Mouse (Mus musculus): ENCODE measurements around the gene Pgam1. TPM values are rescaled to one million over a fixed set of nuclear protein-coding genes. Genes with fewer than 3 reads are reported as not detected.

Pgam1 gene
- polyA plus RNA-seq, 1 experiment from 2014 or later, result 451 TPM

GRCm38 (mm10) chr19:41916853-41917252, 5.1 kb downstream of the Pgam1 start:
- no peak overlapping the region for H3K4me3 ChIP-seq (replicated peaks; ENCODE audit: low read depth, low read length)
- H3K9ac ChIP-seq (replicated peaks; ENCODE audit: low read length), result no peak overlapping the region
- no peaks in the 10 kb centered on the region for H3K9me3 ChIP-seq (ENCODE audit: control insufficient read depth, low read length)
- no peaks in the 10 kb centered on the region for H3K27me3 ChIP-seq (ENCODE audit: control insufficient read depth, insufficient read depth, low read length)
- WGBS, result 95% methylated on average over 4 of the region's 4 CpGs
- DNase-seq, result no peak
- ATAC-seq (ENCODE audit: low FRiP score, low TSS enrichment), result no peak
- no peak overlapping the region for H3K4me2 ChIP-seq (ENCODE audit: low read length)
- no peak overlapping the region for H3K27ac ChIP-seq (replicated peaks; ENCODE audit: low read depth, low read length)
- peaks cover 16% of the 10 kb centered on the region for H3K4me1 ChIP-seq (ENCODE audit: control insufficient read depth, insufficient read depth, low read length)
- H3K36me3 ChIP-seq (ENCODE audit: control insufficient read depth, insufficient read depth, low read length), result peaks cover 53% of the 10 kb centered on the region

GRCm38 (mm10) chr19:41919471-41919870, 7.7 kb downstream of the Pgam1 start:
- H3K27ac ChIP-seq (replicated peaks; ENCODE audit: low read depth, low read length), result no peak overlapping the region
- H3K36me3 ChIP-seq (ENCODE audit: control insufficient read depth, insufficient read depth, low read length), result peaks cover 73% of the 10 kb centered on the region
- 79% methylated on average over 4 of the region's 4 CpGs for WGBS
- H3K4me3 ChIP-seq (replicated peaks; ENCODE audit: low read depth, low read length), result no peak overlapping the region
- ATAC-seq (ENCODE audit: low FRiP score, low TSS enrichment), result no peak
- no peak overlapping the region for H3K9ac ChIP-seq (replicated peaks; ENCODE audit: low read length)
- no peaks in the 10 kb centered on the region for H3K9me3 ChIP-seq (ENCODE audit: control insufficient read depth, low read length)
- no peaks in the 10 kb centered on the region for H3K27me3 ChIP-seq (ENCODE audit: control insufficient read depth, insufficient read depth, low read length)
- no peak for DNase-seq
- H3K4me1 ChIP-seq (ENCODE audit: control insufficient read depth, insufficient read depth, low read length), result no peaks in the 10 kb centered on the region
- no peak overlapping the region for H3K4me2 ChIP-seq (ENCODE audit: low read length)

GRCm38 (mm10) chr19:41920412-41921067, 8.8 kb downstream of the Pgam1 start:
- no peak overlapping the region for H3K4me3 ChIP-seq (replicated peaks; ENCODE audit: low read depth, low read length)
- no peaks in the 10 kb centered on the region for H3K4me1 ChIP-seq (ENCODE audit: control insufficient read depth, insufficient read depth, low read length)
- H3K9me3 ChIP-seq (ENCODE audit: control insufficient read depth, low read length), result no peaks in the 10 kb centered on the region
- no peak for ATAC-seq (ENCODE audit: low FRiP score, low TSS enrichment)
- DNase-seq, result no peak
- no peaks in the 10 kb centered on the region for H3K27me3 ChIP-seq (ENCODE audit: control insufficient read depth, insufficient read depth, low read length)
- H3K9ac ChIP-seq (replicated peaks; ENCODE audit: low read length), result no peak overlapping the region
- H3K4me2 ChIP-seq (ENCODE audit: low read length), result no peak overlapping the region
- no peak overlapping the region for H3K27ac ChIP-seq (replicated peaks; ENCODE audit: low read depth, low read length)
- WGBS, result 75% methylated on average over 5 of the region's 5 CpGs
- H3K36me3 ChIP-seq (ENCODE audit: control insufficient read depth, insufficient read depth, low read length), result peaks cover 73% of the 10 kb centered on the region

GRCm38 (mm10) chr19:41932686-41933085, 21.0 kb downstream of the Pgam1 start:
- ATAC-seq (ENCODE audit: low FRiP score, low TSS enrichment), result peak; percentile 6; the same call in 1 of the 2 replicates
- H3K27ac ChIP-seq (replicated peaks; ENCODE audit: low read depth, low read length), result peak overlapping the region; percentile 55
- H3K4me1 ChIP-seq (ENCODE audit: control insufficient read depth, insufficient read depth, low read length), result peaks cover 14% of the 10 kb centered on the region
- peaks cover 28% of the 10 kb centered on the region for H3K36me3 ChIP-seq (ENCODE audit: control insufficient read depth, insufficient read depth, low read length)
- peak overlapping the region; percentile 91 for H3K4me2 ChIP-seq (ENCODE audit: low read length)
- DNase-seq, result no peak
- no peaks in the 10 kb centered on the region for H3K9me3 ChIP-seq (ENCODE audit: control insufficient read depth, low read length)
- no peaks in the 10 kb centered on the region for H3K27me3 ChIP-seq (ENCODE audit: control insufficient read depth, insufficient read depth, low read length)
- H3K9ac ChIP-seq (replicated peaks; ENCODE audit: low read length), result peak overlapping the region; percentile 75
- under 1% methylated on average over 28 of the region's 28 CpGs for WGBS
- H3K4me3 ChIP-seq (replicated peaks; ENCODE audit: low read depth, low read length), result peak overlapping the region; percentile 88

GRCm38 (mm10) chr19:41933179-41934086, 21.7 kb downstream of the Pgam1 start, which contains the start of the genes Exosc1 and Zdhhc16:
Gene Exosc1 (minus strand): TSS chr19:41933423.
Gene Zdhhc16 (plus strand): TSS chr19:41933480.
- WGBS, result under 1% methylated on average over 47 of the region's 47 CpGs
- Histone ChIP-seq H3K4me3 (replicated peaks; ENCODE audit: low read depth, low read length) (peak within 1 kb of the TSS; percentile 88), H3K27me3 (ENCODE audit: control insufficient read depth, insufficient read depth, low read length) (no peaks in the 10 kb centered on the region), H3K9me3 (ENCODE audit: control insufficient read depth, low read length) (no peaks in the 10 kb centered on the region), H3K9ac (replicated peaks; ENCODE audit: low read length) (peak within 1 kb of the TSS; percentile 75), H3K4me2 (ENCODE audit: low read length) (peak within 1 kb of the TSS; percentile 91), H3K4me1 (ENCODE audit: control insufficient read depth, insufficient read depth, low read length) (peaks cover 14% of the 10 kb centered on the region), H3K27ac (replicated peaks; ENCODE audit: low read depth, low read length) (peak within 1 kb of the TSS; percentile 55), H3K36me3 (ENCODE audit: control insufficient read depth, insufficient read depth, low read length) (peaks cover 28% of the 10 kb centered on the region)
- ATAC-seq (ENCODE audit: low FRiP score, low TSS enrichment) (peak; percentile 100), DNase-seq (peak; percentile 99)

- peak overlapping the region; percentile 88 for H3K4me3 ChIP-seq (replicated peaks; ENCODE audit: low read depth, low read length)
Observed at GRCm38 (mm10) chr19:41934124-41934523, 22.4 kb downstream of the Pgam1 start.

GRCm38 (mm10) chr19:41935921-41936320, 24.2 kb downstream of the Pgam1 start:
- no peak for ATAC-seq (ENCODE audit: low FRiP score, low TSS enrichment)
- H3K27me3 ChIP-seq (ENCODE audit: control insufficient read depth, insufficient read depth, low read length), result no peaks in the 10 kb centered on the region
- H3K4me2 ChIP-seq (ENCODE audit: low read length), result no peak overlapping the region
- peaks cover 14% of the 10 kb centered on the region for H3K4me1 ChIP-seq (ENCODE audit: control insufficient read depth, insufficient read depth, low read length)
- no peaks in the 10 kb centered on the region for H3K9me3 ChIP-seq (ENCODE audit: control insufficient read depth, low read length)
- WGBS, result 98% methylated on average over 1 of the region's 1 CpGs
- no peak overlapping the region for H3K4me3 ChIP-seq (replicated peaks; ENCODE audit: low read depth, low read length)
- DNase-seq, result no peak
- H3K27ac ChIP-seq (replicated peaks; ENCODE audit: low read depth, low read length), result no peak overlapping the region
- no peak overlapping the region for H3K9ac ChIP-seq (replicated peaks; ENCODE audit: low read length)
- peaks cover 38% of the 10 kb centered on the region for H3K36me3 ChIP-seq (ENCODE audit: control insufficient read depth, insufficient read depth, low read length)

More at GRCm38 (mm10) chr19:41934124-41934523, 22.4 kb downstream of the Pgam1 start:
- Histone ChIP-seq H3K9ac (replicated peaks; ENCODE audit: low read length) (peak overlapping the region; percentile 75), H3K27ac (replicated peaks; ENCODE audit: low read depth, low read length) (no peak overlapping the region; the same call in 1 of the 2 replicates), H3K4me1 (ENCODE audit: control insufficient read depth, insufficient read depth, low read length) (peaks cover 14% of the 10 kb centered on the region), H3K4me2 (ENCODE audit: low read length) (peak overlapping the region; percentile 85), H3K9me3 (ENCODE audit: control insufficient read depth, low read length) (no peaks in the 10 kb centered on the region), H3K27me3 (ENCODE audit: control insufficient read depth, insufficient read depth, low read length) (no peaks in the 10 kb centered on the region), H3K36me3 (ENCODE audit: control insufficient read depth, insufficient read depth, low read length) (peaks cover 28% of the 10 kb centered on the region)
- peak; percentile 13 for DNase-seq
- ATAC-seq (ENCODE audit: low FRiP score, low TSS enrichment), result no peak
- 22% methylated on average over 6 of the region's 6 CpGs for WGBS

- WGBS, result 97% methylated on average over 5 of the region's 5 CpGs
- H3K36me3 ChIP-seq (ENCODE audit: control insufficient read depth, insufficient read depth, low read length), result peaks cover 61% of the 10 kb centered on the region
- DNase-seq (no peak), ATAC-seq (ENCODE audit: low FRiP score, low TSS enrichment) (no peak)
- H3K4me3 ChIP-seq (replicated peaks; ENCODE audit: low read depth, low read length), result no peak overlapping the region
- no peaks in the 10 kb centered on the region for H3K27me3 ChIP-seq (ENCODE audit: control insufficient read depth, insufficient read depth, low read length)
- H3K4me1 ChIP-seq (ENCODE audit: control insufficient read depth, insufficient read depth, low read length), result peaks cover 9% of the 10 kb centered on the region
- no peaks in the 10 kb centered on the region for H3K9me3 ChIP-seq (ENCODE audit: control insufficient read depth, low read length)
- H3K4me2 ChIP-seq (ENCODE audit: low read length), result no peak overlapping the region
- H3K27ac ChIP-seq (replicated peaks; ENCODE audit: low read depth, low read length), result no peak overlapping the region
- H3K9ac ChIP-seq (replicated peaks; ENCODE audit: low read length), result no peak overlapping the region
Observed at GRCm38 (mm10) chr19:41938539-41938938, 26.8 kb downstream of the Pgam1 start.

Data from midbrain, embryonic 14.5 days (tissue).